Mouse (Mus musculus): Measurements from ENCODE around the gene Ap1m1. TPM values are rescaled to one million over a fixed set of nuclear protein-coding genes. Genes with fewer than 3 reads are reported as not detected.
A peak's percentile ranks its signal among the peaks of the same experiment; 100 is the strongest.

The Ap1m1 gene
- total and polyA plus RNA-seq, 2 experiments: 7.9 to 38.9 TPM

DNA sequence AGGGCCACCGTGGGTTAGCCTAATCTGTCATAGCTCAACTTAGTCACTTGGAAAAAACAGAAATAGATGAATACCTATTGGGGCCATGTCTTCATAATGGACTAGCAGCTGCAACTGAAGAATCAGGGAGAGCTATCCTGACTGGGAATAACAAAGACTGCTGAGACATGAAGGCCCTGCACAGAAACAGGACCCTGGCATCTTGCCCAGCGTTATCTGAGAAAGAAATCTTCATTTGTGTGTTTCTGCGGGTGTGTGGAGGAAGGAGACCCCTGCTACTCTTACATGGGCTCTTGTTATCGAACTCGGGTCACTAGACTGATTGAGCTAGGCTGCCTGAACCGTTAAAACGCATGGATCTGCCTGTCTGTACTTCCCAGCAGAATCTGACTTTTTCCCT lies 1.1 kb downstream of the Ap1m1 start:
- 63% methylated on average over 7 of the region's 7 CpGs for WGBS
- H3K27me3 ChIP-seq (ENCODE audit: control insufficient read depth, insufficient read depth, low read length): no peaks in the 10 kb centered on the region
- TF ChIP-seq POLR2A (IDR thresholded peaks at IDR 0.05; ENCODE audit: extremely low read depth, insufficient read depth, low read length): no peak
- H3K36me3 ChIP-seq (ENCODE audit: control insufficient read depth, insufficient read depth, low read length): no peaks in the 10 kb centered on the region
- DNase-seq (ENCODE audit: extremely low read depth, low read depth, low spot score): no peak
- peaks cover 14% of the 10 kb centered on the region for H3K4me1 ChIP-seq (ENCODE audit: control insufficient read depth, insufficient read depth, low read length)
- no peak overlapping the region for H3K4me3 ChIP-seq (ENCODE audit: insufficient read depth, low read depth, low read length)
- no peak overlapping the region for H3K9ac ChIP-seq (ENCODE audit: low read depth, low read length)
- no peak overlapping the region for H3K27ac ChIP-seq (replicated peaks; ENCODE audit: insufficient read depth, low read depth, low read length)
- H3K79me2 ChIP-seq (ENCODE audit: control insufficient read depth, insufficient read depth, low read length): peaks cover 12% of the 10 kb centered on the region; the same call in 1 of the 2 replicates

GRCm38 (mm10) chr8:72242226-72242625 lies 2.4 kb downstream of the Ap1m1 start:
- peak; percentile 79 for DNase-seq (ENCODE audit: extremely low read depth, low read depth, low spot score)
- Histone ChIP-seq H3K36me3 (ENCODE audit: control insufficient read depth, insufficient read depth, low read length) (no peaks in the 10 kb centered on the region), H3K4me3 (ENCODE audit: insufficient read depth, low read depth, low read length) (no peak overlapping the region), H3K27ac (replicated peaks; ENCODE audit: insufficient read depth, low read depth, low read length) (no peak overlapping the region), H3K9ac (ENCODE audit: low read depth, low read length) (no peak overlapping the region), H3K4me1 (ENCODE audit: control insufficient read depth, insufficient read depth, low read length) (peaks cover 14% of the 10 kb centered on the region), H3K79me2 (ENCODE audit: control insufficient read depth, insufficient read depth, low read length) (peaks cover 12% of the 10 kb centered on the region; the same call in 1 of the 2 replicates), H3K27me3 (ENCODE audit: control insufficient read depth, insufficient read depth, low read length) (no peaks in the 10 kb centered on the region)
- no peak for TF ChIP-seq POLR2A (IDR thresholded peaks at IDR 0.05; ENCODE audit: extremely low read depth, insufficient read depth, low read length)
- WGBS: 23% methylated on average over 1 of the region's 1 CpGs

DNA sequence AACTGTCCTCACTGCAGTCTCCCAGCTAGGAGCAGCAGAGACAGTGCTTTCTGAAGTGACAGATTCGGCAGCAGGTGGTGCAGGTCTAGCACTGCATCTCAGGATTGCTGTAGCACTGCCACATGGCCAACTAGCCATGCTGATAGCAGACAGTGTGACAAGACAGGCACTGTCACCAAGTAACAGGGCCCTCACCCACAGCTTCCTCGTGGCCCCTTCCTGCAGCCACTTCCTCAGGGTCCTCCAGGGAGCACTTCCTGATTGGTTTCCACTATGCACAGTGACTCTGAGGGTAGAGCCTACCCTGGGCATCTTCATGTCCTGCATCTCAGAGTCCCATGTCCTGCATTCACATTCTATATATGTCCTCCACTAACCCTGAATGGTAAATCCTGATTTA lies 4.8 kb downstream of the Ap1m1 start:
- no peaks in the 10 kb centered on the region for H3K27me3 ChIP-seq (ENCODE audit: control insufficient read depth, insufficient read depth, low read length)
- TF ChIP-seq CTCF (IDR thresholded peaks at IDR 0.05; ENCODE audit: low read depth, low read length): no peak
- TF ChIP-seq POLR2A (IDR thresholded peaks at IDR 0.05; ENCODE audit: extremely low read depth, insufficient read depth, low read length): no peak
- H3K27ac ChIP-seq (replicated peaks; ENCODE audit: insufficient read depth, low read depth, low read length): no peak overlapping the region
- H3K4me3 ChIP-seq (ENCODE audit: insufficient read depth, low read depth, low read length): no peak overlapping the region
- no peaks in the 10 kb centered on the region for H3K36me3 ChIP-seq (ENCODE audit: control insufficient read depth, insufficient read depth, low read length)
- WGBS: 76% methylated on average over 2 of the region's 2 CpGs
- H3K9ac ChIP-seq (ENCODE audit: low read depth, low read length): no peak overlapping the region
- peaks cover 12% of the 10 kb centered on the region; the same call in 1 of the 2 replicates for H3K79me2 ChIP-seq (ENCODE audit: control insufficient read depth, insufficient read depth, low read length)
- peaks cover 14% of the 10 kb centered on the region for H3K4me1 ChIP-seq (ENCODE audit: control insufficient read depth, insufficient read depth, low read length)
- DNase-seq (ENCODE audit: extremely low read depth, low read depth, low spot score): no peak

- no peaks in the 10 kb centered on the region; the same call in 1 of the 2 replicates for H3K36me3 ChIP-seq (ENCODE audit: control insufficient read depth, insufficient read depth, low read length)
- no peak overlapping the region for H3K9ac ChIP-seq (ENCODE audit: low read depth, low read length)
- no peak overlapping the region for H3K27ac ChIP-seq (replicated peaks; ENCODE audit: insufficient read depth, low read depth, low read length)
- peaks cover 2% of the 10 kb centered on the region; the same call in 1 of the 2 replicates for H3K4me1 ChIP-seq (ENCODE audit: control insufficient read depth, insufficient read depth, low read length)
- TF ChIP-seq CTCF (IDR thresholded peaks at IDR 0.05; ENCODE audit: low read depth, low read length) (peak; percentile 64), POLR2A (IDR thresholded peaks at IDR 0.05; ENCODE audit: extremely low read depth, insufficient read depth, low read length) (no peak)
- 64% methylated on average over 7 of the region's 7 CpGs for WGBS
- no peaks in the 10 kb centered on the region for H3K79me2 ChIP-seq (ENCODE audit: control insufficient read depth, insufficient read depth, low read length)
- no peaks in the 10 kb centered on the region for H3K27me3 ChIP-seq (ENCODE audit: control insufficient read depth, insufficient read depth, low read length)
- no peak for DNase-seq (ENCODE audit: extremely low read depth, low read depth, low spot score)
- H3K4me3 ChIP-seq (ENCODE audit: insufficient read depth, low read depth, low read length): no peak overlapping the region
Observed at GRCm38 (mm10) chr8:72257171-72257901, 17.5 kb downstream of the Ap1m1 start.

- H3K9ac ChIP-seq (ENCODE audit: low read depth, low read length): no peak overlapping the region
- H3K27ac ChIP-seq (replicated peaks; ENCODE audit: insufficient read depth, low read depth, low read length): no peak overlapping the region
- 89% methylated on average over 1 of the region's 1 CpGs for WGBS
- no peak overlapping the region for H3K4me3 ChIP-seq (ENCODE audit: insufficient read depth, low read depth, low read length)
- TF ChIP-seq CTCF (IDR thresholded peaks at IDR 0.05; ENCODE audit: low read depth, low read length) (no peak), POLR2A (IDR thresholded peaks at IDR 0.05; ENCODE audit: extremely low read depth, insufficient read depth, low read length) (no peak)
- H3K4me1 ChIP-seq (ENCODE audit: control insufficient read depth, insufficient read depth, low read length): peaks cover 2% of the 10 kb centered on the region; the same call in 1 of the 2 replicates
- no peaks in the 10 kb centered on the region for H3K79me2 ChIP-seq (ENCODE audit: control insufficient read depth, insufficient read depth, low read length)
- no peaks in the 10 kb centered on the region for H3K27me3 ChIP-seq (ENCODE audit: control insufficient read depth, insufficient read depth, low read length)
- no peak for DNase-seq (ENCODE audit: extremely low read depth, low read depth, low spot score)
- no peaks in the 10 kb centered on the region; the same call in 1 of the 2 replicates for H3K36me3 ChIP-seq (ENCODE audit: control insufficient read depth, insufficient read depth, low read length)
Observed at GRCm38 (mm10) chr8:72257902-72258238, 18.1 kb downstream of the Ap1m1 start.

GRCm38 (mm10) chr8:72259862-72260261 lies 20.0 kb downstream of the Ap1m1 start:
- no peaks in the 10 kb centered on the region for H3K79me2 ChIP-seq (ENCODE audit: control insufficient read depth, insufficient read depth, low read length)
- H3K27ac ChIP-seq (replicated peaks; ENCODE audit: insufficient read depth, low read depth, low read length): no peak overlapping the region
- H3K9ac ChIP-seq (ENCODE audit: low read depth, low read length): no peak overlapping the region
- H3K36me3 ChIP-seq (ENCODE audit: control insufficient read depth, insufficient read depth, low read length): no peaks in the 10 kb centered on the region
- peaks cover 4% of the 10 kb centered on the region for H3K4me1 ChIP-seq (ENCODE audit: control insufficient read depth, insufficient read depth, low read length)
- no peaks in the 10 kb centered on the region for H3K27me3 ChIP-seq (ENCODE audit: control insufficient read depth, insufficient read depth, low read length)
- WGBS: 18% methylated on average over 2 of the region's 2 CpGs
- TF ChIP-seq CTCF (IDR thresholded peaks at IDR 0.05; ENCODE audit: low read depth, low read length) (no peak), POLR2A (IDR thresholded peaks at IDR 0.05; ENCODE audit: extremely low read depth, insufficient read depth, low read length) (no peak)
- H3K4me3 ChIP-seq (ENCODE audit: insufficient read depth, low read depth, low read length): no peak overlapping the region
- DNase-seq (ENCODE audit: extremely low read depth, low read depth, low spot score): peak; percentile 60

All from liver, adult 2 months (tissue).